Mouse (Mus musculus) hindbrain, embryonic 12.5 days (tissue): ENCODE measurements at regions not wholly inside any gene's neighbourhood (a gene's known extent, or its start where the extent isn't known, plus 50 kb on each side); places are given as distances from the start of the nearest gene placed in this dataset.

ENCODE experiments used
- ATAC-seq: fragments of 200-750 bp; cut with Nextera tagmentation; 2 replicates; pipeline ENCODE4 v1.8.0; 2017; ENCODE audit warnings: moderate TSS enrichment; ENCODE audit not compliant: low FRiP score
- H3K27ac ChIP-seq: fragments of 300-500 bp; sonication (generic); 2 replicates; pipeline ENCODE4 v1.5.1; 2016; ENCODE audit warnings: mild to moderate bottlenecking
- H3K27me3 ChIP-seq: fragments of 300-500 bp; sonication (generic); 2 replicates; pipeline ENCODE4 v1.6.1; 2016; ENCODE audit warnings: mild to moderate bottlenecking
- H3K36me3 ChIP-seq: fragments of 300-500 bp; sonication (generic); 2 replicates; pipeline ENCODE4 v1.6.1; 2016; ENCODE audit warnings: mild to moderate bottlenecking
- H3K4me1 ChIP-seq: fragments of 300-500 bp; sonication (generic); 2 replicates; pipeline ENCODE4 v1.6.1; 2016
- H3K4me2 ChIP-seq: fragments of 300-500 bp; sonication (generic); replicated peaks from 2 replicates; pipeline ENCODE4 v1.6.1; 2016; ENCODE audit warnings: mild to moderate bottlenecking
- H3K4me3 ChIP-seq: fragments of 300-500 bp; sonication (generic); 2 replicates; pipeline ENCODE4 v1.5.1; 2016; ENCODE audit warnings: mild to moderate bottlenecking
- H3K9ac ChIP-seq: fragments of 300-500 bp; sonication (generic); 2 replicates; pipeline ENCODE4 v1.6.1; 2016; ENCODE audit warnings: mild to moderate bottlenecking, moderate library complexity
- H3K9me3 ChIP-seq: fragments of 300-500 bp; sonication (generic); replicated peaks from 2 replicates; pipeline ENCODE4 v1.6.1; 2016; ENCODE audit warnings: mild to moderate bottlenecking
- WGBS: fragments of 180-500 bp; shearing (Covaris S2); methylation state at CpG from one replicate; pipeline ENCODE4 v1.1.7; 2016; 5-methylcytosine and 5-hydroxymethylcytosine counted together

- no peak overlapping the region for H3K4me3 ChIP-seq
- no peak overlapping the region for H3K9ac ChIP-seq
- H3K9me3 ChIP-seq = no peaks in the 10 kb centered on the region
- 0 out of 2 replicates have a peak, but pooled peaks cover 3% of the 10 kb centered on the region for H3K27me3 ChIP-seq
- no peaks in the 10 kb centered on the region for H3K36me3 ChIP-seq
- H3K4me1 ChIP-seq = peaks cover 27% of the 10 kb centered on the region
- no peak for ATAC-seq
- WGBS = 44% methylated on average over 7 of the region's 7 CpGs
- H3K4me2 ChIP-seq = no peak overlapping the region
- 0 out of 2 replicates have a peak overlapping the region, but pooled peaks have one; percentile 7 for H3K27ac ChIP-seq
Measured at GRCm38 (mm10) chr9:61602353-61602978, 230.3 kb downstream of the Tle3 start.

- H3K9ac ChIP-seq = no peak overlapping the region
- H3K27ac ChIP-seq = 0 out of 2 replicates have a peak overlapping the region, but pooled peaks have one; percentile 2
- H3K4me2 ChIP-seq = no peak overlapping the region
- no peak for ATAC-seq
- H3K9me3 ChIP-seq = no peaks in the 10 kb centered on the region
- no peak overlapping the region for H3K4me3 ChIP-seq
- WGBS = 76% methylated on average over 6 of the region's 6 CpGs
- peaks cover 32% of the 10 kb centered on the region for H3K4me1 ChIP-seq
- H3K36me3 ChIP-seq = no peaks in the 10 kb centered on the region
- H3K27me3 ChIP-seq = 0 out of 2 replicates have a peak, but pooled peaks cover 3% of the 10 kb centered on the region
Measured at GRCm38 (mm10) chr9:61601911-61602310, 229.7 kb downstream of the Tle3 start.

GRCm38 (mm10) chr9:61597287-61597686 lies 225.1 kb downstream of the Tle3 start:
- H3K4me2 ChIP-seq = no peak overlapping the region
- no peak overlapping the region for H3K4me3 ChIP-seq
- peaks cover 38% of the 10 kb centered on the region for H3K4me1 ChIP-seq
- no peak overlapping the region for H3K9ac ChIP-seq
- no peak overlapping the region for H3K27ac ChIP-seq
- H3K36me3 ChIP-seq = no peaks in the 10 kb centered on the region
- WGBS = 19% methylated on average over 7 of the region's 7 CpGs
- H3K27me3 ChIP-seq = peaks cover 6% of the 10 kb centered on the region
- ATAC-seq = no peak
- H3K9me3 ChIP-seq = no peaks in the 10 kb centered on the region

GRCm38 (mm10) chr9:61596410-61597108 lies 224.4 kb downstream of the Tle3 start:
- no peak overlapping the region for H3K4me3 ChIP-seq
- H3K27ac ChIP-seq = peak overlapping the region; percentile 60
- no peak overlapping the region for H3K4me2 ChIP-seq
- no peak for ATAC-seq
- peaks cover 36% of the 10 kb centered on the region for H3K4me1 ChIP-seq
- peaks cover 6% of the 10 kb centered on the region for H3K27me3 ChIP-seq
- H3K9ac ChIP-seq = no peak overlapping the region
- no peaks in the 10 kb centered on the region for H3K9me3 ChIP-seq
- H3K36me3 ChIP-seq = no peaks in the 10 kb centered on the region
- WGBS = 48% methylated on average over 17 of the region's 17 CpGs

GRCm38 (mm10) chr9:61595170-61595967 lies 223.2 kb downstream of the Tle3 start:
- H3K36me3 ChIP-seq = no peaks in the 10 kb centered on the region
- H3K27ac ChIP-seq = no peak overlapping the region
- peaks cover 36% of the 10 kb centered on the region for H3K4me1 ChIP-seq
- H3K4me3 ChIP-seq = no peak overlapping the region
- no peak overlapping the region for H3K9ac ChIP-seq
- no peaks in the 10 kb centered on the region for H3K9me3 ChIP-seq
- peaks cover 6% of the 10 kb centered on the region for H3K27me3 ChIP-seq
- WGBS = 71% methylated on average over 9 of the region's 9 CpGs
- ATAC-seq = no peak
- no peak overlapping the region for H3K4me2 ChIP-seq

- Histone ChIP-seq H3K9ac (0 out of 2 replicates have a peak overlapping the region, but pooled peaks have one; percentile 19), H3K4me3 (no peak overlapping the region), H3K36me3 (no peaks in the 10 kb centered on the region), H3K27ac (0 out of 2 replicates have a peak overlapping the region, but pooled peaks have one; percentile 18), H3K27me3 (peaks cover 10% of the 10 kb centered on the region), H3K4me1 (peaks cover 32% of the 10 kb centered on the region), H3K9me3 (no peaks in the 10 kb centered on the region), H3K4me2 (no peak overlapping the region)
- no peak; the same call in 1 of the 2 replicates for ATAC-seq
- 63% methylated on average over 6 of the region's 6 CpGs for WGBS
Measured at GRCm38 (mm10) chr9:61593991-61594390, 221.8 kb downstream of the Tle3 start.

GRCm38 (mm10) chr9:61589727-61590299 lies 217.6 kb downstream of the Tle3 start:
- Histone ChIP-seq H3K9me3 (no peaks in the 10 kb centered on the region), H3K4me2 (no peak overlapping the region), H3K4me3 (no peak overlapping the region), H3K27me3 (peaks cover 8% of the 10 kb centered on the region), H3K36me3 (no peaks in the 10 kb centered on the region), H3K9ac (no peak overlapping the region), H3K27ac (no peak overlapping the region), H3K4me1 (peaks cover 15% of the 10 kb centered on the region)
- WGBS = 83% methylated on average over 10 of the region's 10 CpGs
- no peak for ATAC-seq

GRCm38 (mm10) chr9:61583281-61584072 lies 211.3 kb downstream of the Tle3 start:
- Histone ChIP-seq H3K9ac (0 out of 2 replicates have a peak overlapping the region, but pooled peaks have one; percentile 18), H3K36me3 (no peaks in the 10 kb centered on the region), H3K4me1 (peaks cover 15% of the 10 kb centered on the region), H3K27ac (peak overlapping the region; percentile 49), H3K4me2 (no peak overlapping the region), H3K27me3 (no peaks in the 10 kb centered on the region; the same call in 1 of the 2 replicates), H3K9me3 (no peaks in the 10 kb centered on the region), H3K4me3 (no peak overlapping the region)
- 65% methylated on average over 21 of the region's 21 CpGs for WGBS
- peak; percentile 74 for ATAC-seq

GRCm38 (mm10) chr9:61581046-61581445 lies 208.9 kb downstream of the Tle3 start:
- Histone ChIP-seq H3K4me2 (no peak overlapping the region), H3K9me3 (no peaks in the 10 kb centered on the region), H3K27ac (no peak overlapping the region), H3K9ac (no peak overlapping the region), H3K36me3 (no peaks in the 10 kb centered on the region), H3K4me1 (peaks cover 15% of the 10 kb centered on the region), H3K27me3 (no peaks in the 10 kb centered on the region; the same call in 1 of the 2 replicates), H3K4me3 (no peak overlapping the region)
- ATAC-seq = no peak
- WGBS = 85% methylated on average over 6 of the region's 6 CpGs

GRCm38 (mm10) chr9:61578255-61578654 lies 206.1 kb downstream of the Tle3 start:
- H3K9ac ChIP-seq = no peak overlapping the region
- H3K36me3 ChIP-seq = no peaks in the 10 kb centered on the region
- WGBS = 82% methylated on average over 5 of the region's 5 CpGs
- no peak overlapping the region for H3K4me2 ChIP-seq
- H3K9me3 ChIP-seq = no peaks in the 10 kb centered on the region
- no peaks in the 10 kb centered on the region; the same call in 1 of the 2 replicates for H3K27me3 ChIP-seq
- H3K4me1 ChIP-seq = peaks cover 17% of the 10 kb centered on the region
- no peak for ATAC-seq
- H3K4me3 ChIP-seq = no peak overlapping the region
- no peak overlapping the region for H3K27ac ChIP-seq

GRCm38 (mm10) chr9:61573634-61574359 lies 201.6 kb downstream of the Tle3 start:
- H3K27ac ChIP-seq = peak overlapping the region; percentile 92
- no peak overlapping the region for H3K4me3 ChIP-seq
- H3K9ac ChIP-seq = peak overlapping the region; percentile 20
- ATAC-seq = peak; percentile 90
- 0 out of 2 replicates have a peak, but pooled peaks cover 3% of the 10 kb centered on the region for H3K27me3 ChIP-seq
- H3K9me3 ChIP-seq = no peaks in the 10 kb centered on the region; the same call in 1 of the 2 replicates
- whole genome bisulfite sequencing = 25% methylated on average over 21 of the region's 21 CpGs
- H3K36me3 ChIP-seq = no peaks in the 10 kb centered on the region
- H3K4me1 ChIP-seq = peaks cover 21% of the 10 kb centered on the region
- peak overlapping the region; percentile 21 for H3K4me2 ChIP-seq
